Mouse (Mus musculus): Measurements from ENCODE around the gene Polr2f. TPM values are rescaled to one million over a fixed set of nuclear protein-coding genes. Genes with fewer than 3 reads are reported as not detected.
A peak's percentile ranks its signal among the peaks of the same experiment; 100 is the strongest.

The Polr2f gene
- polyA plus RNA-seq, 1 experiment from 2014 or later, result 351 TPM

GRCm38 (mm10) chr15:79126217-79126932 is 14.4 kb upstream of the Polr2f start:
- no peaks in the 10 kb centered on the region for H3K27me3 ChIP-seq (ENCODE audit: low read depth, poor library complexity, severe bottlenecking)
- no peak overlapping the region for H3K27ac ChIP-seq
- peaks cover 95% of the 10 kb centered on the region for H3K36me3 ChIP-seq
- H3K4me3 ChIP-seq, result no peak overlapping the region
- DNase-seq (ENCODE audit: low spot score), result peak; percentile 50
- WGBS, result 84% methylated on average over 13 of the region's 13 CpGs
- no peaks in the 10 kb centered on the region for H3K9me3 ChIP-seq (replicated peaks)
- H3K4me1 ChIP-seq, result no peaks in the 10 kb centered on the region

GRCm38 (mm10) chr15:79127101-79127500 is 13.7 kb upstream of the Polr2f start:
- H3K36me3 ChIP-seq, result peaks cover 97% of the 10 kb centered on the region
- no peaks in the 10 kb centered on the region for H3K9me3 ChIP-seq (replicated peaks)
- no peaks in the 10 kb centered on the region for H3K27me3 ChIP-seq (ENCODE audit: low read depth, poor library complexity, severe bottlenecking)
- no peak overlapping the region for H3K4me3 ChIP-seq
- no peak overlapping the region for H3K27ac ChIP-seq
- DNase-seq (ENCODE audit: low spot score), result no peak
- 91% methylated on average over 12 of the region's 12 CpGs for WGBS
- no peaks in the 10 kb centered on the region for H3K4me1 ChIP-seq

GRCm38 (mm10) chr15:79128208-79128607 is 12.6 kb upstream of the Polr2f start:
- WGBS, result 93% methylated on average over 5 of the region's 5 CpGs
- no peak overlapping the region for H3K4me3 ChIP-seq
- H3K9me3 ChIP-seq (replicated peaks), result no peaks in the 10 kb centered on the region
- no peaks in the 10 kb centered on the region for H3K4me1 ChIP-seq
- peaks cover 97% of the 10 kb centered on the region for H3K36me3 ChIP-seq
- no peak for DNase-seq (ENCODE audit: low spot score)
- H3K27ac ChIP-seq, result no peak overlapping the region
- H3K27me3 ChIP-seq (ENCODE audit: low read depth, poor library complexity, severe bottlenecking), result no peaks in the 10 kb centered on the region

- Histone ChIP-seq H3K27me3 (ENCODE audit: low read depth, poor library complexity, severe bottlenecking) (no peaks in the 10 kb centered on the region), H3K27ac (no peak overlapping the region), H3K4me3 (no peak overlapping the region), H3K36me3 (peaks cover 96% of the 10 kb centered on the region), H3K4me1 (no peaks in the 10 kb centered on the region), H3K9me3 (replicated peaks) (no peaks in the 10 kb centered on the region)
- 82% methylated on average over 7 of the region's 7 CpGs for WGBS
- no peak for DNase-seq (ENCODE audit: low spot score)
Measured at GRCm38 (mm10) chr15:79129311-79129710, 11.5 kb upstream of the Polr2f start.

- Histone ChIP-seq H3K36me3 (peaks cover 81% of the 10 kb centered on the region), H3K27ac (no peak overlapping the region), H3K27me3 (ENCODE audit: low read depth, poor library complexity, severe bottlenecking) (no peaks in the 10 kb centered on the region), H3K9me3 (replicated peaks) (no peaks in the 10 kb centered on the region), H3K4me3 (no peak overlapping the region), H3K4me1 (peaks cover 8% of the 10 kb centered on the region)
- WGBS, result 83% methylated on average over 10 of the region's 10 CpGs
- DNase-seq (ENCODE audit: low spot score), result no peak
Measured at GRCm38 (mm10) chr15:79130782-79131181, 10.0 kb upstream of the Polr2f start.

- no peak overlapping the region for H3K4me3 ChIP-seq
- no peak for DNase-seq (ENCODE audit: low spot score)
- no peaks in the 10 kb centered on the region for H3K27me3 ChIP-seq (ENCODE audit: low read depth, poor library complexity, severe bottlenecking)
- H3K9me3 ChIP-seq (replicated peaks), result no peaks in the 10 kb centered on the region
- peaks cover 75% of the 10 kb centered on the region for H3K36me3 ChIP-seq
- H3K4me1 ChIP-seq, result peaks cover 14% of the 10 kb centered on the region
- H3K27ac ChIP-seq, result no peak overlapping the region
- WGBS, result 69% methylated on average over 7 of the region's 7 CpGs
Measured at GRCm38 (mm10) chr15:79131442-79131841, 9.4 kb upstream of the Polr2f start.

- Histone ChIP-seq H3K4me1 (peaks cover 14% of the 10 kb centered on the region), H3K36me3 (peaks cover 57% of the 10 kb centered on the region), H3K27me3 (ENCODE audit: low read depth, poor library complexity, severe bottlenecking) (no peaks in the 10 kb centered on the region), H3K4me3 (no peak overlapping the region), H3K27ac (no peak overlapping the region), H3K9me3 (replicated peaks) (no peaks in the 10 kb centered on the region)
- WGBS, result 79% methylated on average over 6 of the region's 6 CpGs
- no peak for DNase-seq (ENCODE audit: low spot score)
Measured at GRCm38 (mm10) chr15:79133191-79133661, 7.6 kb upstream of the Polr2f start.

- Histone ChIP-seq H3K27ac (0 out of 2 replicates have a peak overlapping the region, but pooled peaks have one; percentile 25), H3K4me3 (no peak overlapping the region), H3K27me3 (ENCODE audit: low read depth, poor library complexity, severe bottlenecking) (no peaks in the 10 kb centered on the region), H3K9me3 (replicated peaks) (no peaks in the 10 kb centered on the region), H3K36me3 (peaks cover 45% of the 10 kb centered on the region), H3K4me1 (peaks cover 14% of the 10 kb centered on the region)
- DNase-seq (ENCODE audit: low spot score), result no peak
- WGBS, result 85% methylated on average over 9 of the region's 9 CpGs
Measured at GRCm38 (mm10) chr15:79134496-79135270, 6.1 kb upstream of the Polr2f start.

GRCm38 (mm10) chr15:79135332-79135731 is 5.5 kb upstream of the Polr2f start:
- Histone ChIP-seq H3K36me3 (peaks cover 38% of the 10 kb centered on the region), H3K27me3 (ENCODE audit: low read depth, poor library complexity, severe bottlenecking) (no peaks in the 10 kb centered on the region), H3K9me3 (replicated peaks) (no peaks in the 10 kb centered on the region), H3K27ac (peak overlapping the region; percentile 58), H3K4me3 (no peak overlapping the region), H3K4me1 (peaks cover 14% of the 10 kb centered on the region)
- 82% methylated on average over 9 of the region's 9 CpGs for WGBS
- DNase-seq (ENCODE audit: low spot score), result no peak

- DNase-seq (ENCODE audit: low spot score), result no peak
- Histone ChIP-seq H3K27me3 (ENCODE audit: low read depth, poor library complexity, severe bottlenecking) (no peaks in the 10 kb centered on the region), H3K27ac (peak overlapping the region; percentile 58), H3K9me3 (replicated peaks) (no peaks in the 10 kb centered on the region), H3K4me1 (peaks cover 20% of the 10 kb centered on the region), H3K4me3 (no peak overlapping the region), H3K36me3 (peaks cover 32% of the 10 kb centered on the region)
- WGBS, result 79% methylated on average over 11 of the region's 11 CpGs
Measured at GRCm38 (mm10) chr15:79135783-79136575, 4.8 kb upstream of the Polr2f start.

GRCm38 (mm10) chr15:79139640-79140039 is 1.2 kb upstream of the Polr2f start:
- Histone ChIP-seq H3K27me3 (ENCODE audit: low read depth, poor library complexity, severe bottlenecking) (no peaks in the 10 kb centered on the region), H3K4me3 (no peak overlapping the region)

GRCm38 (mm10) chr15:79141566-79141917 is 733 bp downstream of the Polr2f start:
- no peak for DNase-seq (ENCODE audit: low spot score)
- WGBS, result 1% methylated on average over 7 of the region's 7 CpGs
- H3K27ac ChIP-seq, result peak overlapping the region; percentile 86

More at GRCm38 (mm10) chr15:79139640-79140039, 1.2 kb upstream of the Polr2f start:
- Histone ChIP-seq H3K36me3 (peaks cover 15% of the 10 kb centered on the region), H3K9me3 (replicated peaks) (no peaks in the 10 kb centered on the region), H3K27ac (no peak overlapping the region), H3K4me1 (peaks cover 32% of the 10 kb centered on the region)
- DNase-seq (ENCODE audit: low spot score), result no peak
- 62% methylated on average over 10 of the region's 10 CpGs for WGBS

More at GRCm38 (mm10) chr15:79141566-79141917, 733 bp downstream of the Polr2f start:
- Histone ChIP-seq H3K36me3 (peaks cover 34% of the 10 kb centered on the region), H3K4me3 (peak overlapping the region; percentile 98), H3K4me1 (peaks cover 18% of the 10 kb centered on the region), H3K27me3 (ENCODE audit: low read depth, poor library complexity, severe bottlenecking) (no peaks in the 10 kb centered on the region), H3K9me3 (replicated peaks) (no peaks in the 10 kb centered on the region)
